10 mouse cellular contexts compared by ENCODE assay signal in genomic region chr13:111804951-111805673, GRCm38 (mm10). TPM values are rescaled to one million over a fixed set of nuclear protein-coding genes. Genes with fewer than 3 reads are reported as not detected.
DNase-seq lines count a peak whose midpoint lies in the region; ATAC-seq lines count a peak whose summit lies in the region.
"Had no signal": no experiment of that assay in that cellular context is flagged by ENCODE, and none has a peak within 500 bp of the region (broad histone marks: within the 10 kb centered on the region; RNA-seq: fewer than 3 reads in every experiment).

No protein-coding gene starts in this region.

- no peak for ATAC-seq in embryonic facial prominence, embryonic 13.5 days (ENCODE audit: insufficient number of reproducible peaks, insufficient read depth, low FRiP score, low TSS enrichment, low read depth)
- no peak for ATAC-seq in limb, embryonic 13.5 days (ENCODE audit: low FRiP score, low read depth)
- no peak for ATAC-seq in intestine, embryonic 15.5 days
- ATAC-seq in neural tube, embryonic 14.5 days (ENCODE audit: low read depth) = no peak

- no peaks in the 10 kb centered on the region for H3K27me3 ChIP-seq in embryonic facial prominence, embryonic 13.5 days
- H3K27me3 ChIP-seq in embryonic facial prominence, embryonic 10.5 days (replicated peaks; ENCODE audit: low read depth, poor library complexity, severe bottlenecking) = peaks cover 3% of the 10 kb centered on the region; the same call in 1 of the 2 replicates
- peaks cover 2% of the 10 kb centered on the region; the same call in 1 of the 2 replicates for H3K27me3 ChIP-seq in limb, embryonic 13.5 days
- peaks cover 5% of the 10 kb centered on the region; the same call in 1 of the 2 replicates for H3K27me3 ChIP-seq in limb, embryonic 10.5 days (ENCODE audit: low read depth, poor library complexity, severe bottlenecking)
- H3K27me3 ChIP-seq in intestine, embryonic 15.5 days (replicated peaks) = no peaks in the 10 kb centered on the region
- H3K27me3 ChIP-seq in neural tube, embryonic 14.5 days (ENCODE audit: control insufficient read depth, insufficient read depth, low read length) = no peaks in the 10 kb centered on the region

- H3K9me3 ChIP-seq in embryonic facial prominence, embryonic 13.5 days = no peaks in the 10 kb centered on the region
- no peaks in the 10 kb centered on the region for H3K9me3 ChIP-seq in embryonic facial prominence, embryonic 10.5 days
- H3K9me3 ChIP-seq in limb, embryonic 13.5 days = no peaks in the 10 kb centered on the region
- no peaks in the 10 kb centered on the region for H3K9me3 ChIP-seq in limb, embryonic 10.5 days (replicated peaks)
- H3K9me3 ChIP-seq in intestine, embryonic 15.5 days = no peaks in the 10 kb centered on the region
- H3K9me3 ChIP-seq in neural tube, embryonic 14.5 days (ENCODE audit: control insufficient read depth, low read length) = no peaks in the 10 kb centered on the region

- 63% methylated on average over 10 of the region's 10 CpGs for WGBS in embryonic facial prominence, embryonic 13.5 days
- WGBS in embryonic facial prominence, embryonic 10.5 days = 60% methylated on average over 10 of the region's 10 CpGs
- 62% methylated on average over 10 of the region's 10 CpGs for WGBS in limb, embryonic 13.5 days
- WGBS in limb, embryonic 10.5 days = 51% methylated on average over 10 of the region's 10 CpGs
- WGBS in intestine, embryonic 15.5 days = 23% methylated on average over 10 of the region's 10 CpGs
- 61% methylated on average over 10 of the region's 10 CpGs for WGBS in neural tube, embryonic 14.5 days

- H3K4me2 ChIP-seq in embryonic facial prominence, embryonic 13.5 days = peak overlapping the region; percentile 29; the same call in 1 of the 2 replicates
- peak overlapping the region; percentile 27; the same call in 1 of the 2 replicates for H3K4me2 ChIP-seq in limb, embryonic 13.5 days (replicated peaks)
- H3K4me2 ChIP-seq in intestine, embryonic 15.5 days (replicated peaks) = peak overlapping the region; percentile 49
- peak overlapping the region; percentile 23; the same call in 1 of the 2 replicates for H3K4me2 ChIP-seq in neural tube, embryonic 14.5 days (ENCODE audit: low read depth, low read length)

- 0 out of 2 replicates have a peak overlapping the region, but pooled peaks have one; percentile 19 for H3K27ac ChIP-seq in embryonic facial prominence, embryonic 13.5 days
- H3K27ac ChIP-seq in embryonic facial prominence, embryonic 10.5 days (replicated peaks) = no peak overlapping the region
- H3K27ac ChIP-seq in limb, embryonic 13.5 days = no peak overlapping the region
- no peak overlapping the region; the same call in 1 of the 2 replicates for H3K27ac ChIP-seq in limb, embryonic 10.5 days
- H3K27ac ChIP-seq in intestine, embryonic 15.5 days = peak overlapping the region; percentile 64
- no peak overlapping the region for H3K27ac ChIP-seq in neural tube, embryonic 14.5 days (ENCODE audit: low read depth, low read length)

- DNase-seq in embryonic facial prominence, embryonic 10.5 days (ENCODE audit: low spot score) = no peak
- no peak for DNase-seq in limb, embryonic 10.5 days (ENCODE audit: low spot score)
- DNase-seq in ovary, postnatal 14 days (ENCODE audit: low spot score) = no peak
- DNase-seq in c-Kit-positive CD71-positive TER-119-positive erythroid progenitor cells, embryonic 14.5 days (ENCODE audit: low spot score) = no peak
- DNase-seq: gastrocnemius, postnatal 10 days; right cerebral cortex, postnatal 25 days had no signal

- peaks cover 67% of the 10 kb centered on the region for H3K4me1 ChIP-seq in embryonic facial prominence, embryonic 13.5 days
- H3K4me1 ChIP-seq in embryonic facial prominence, embryonic 10.5 days = peaks cover 80% of the 10 kb centered on the region
- peaks cover 57% of the 10 kb centered on the region for H3K4me1 ChIP-seq in limb, embryonic 13.5 days
- peaks cover 79% of the 10 kb centered on the region for H3K4me1 ChIP-seq in limb, embryonic 10.5 days
- H3K4me1 ChIP-seq in intestine, embryonic 15.5 days (replicated peaks) = peaks cover 56% of the 10 kb centered on the region
- peaks cover 3% of the 10 kb centered on the region; the same call in 1 of the 2 replicates for H3K4me1 ChIP-seq in neural tube, embryonic 14.5 days (ENCODE audit: control insufficient read depth, insufficient read depth, low read length)

- no peak overlapping the region for H3K9ac ChIP-seq in embryonic facial prominence, embryonic 13.5 days
- no peak overlapping the region for H3K9ac ChIP-seq in limb, embryonic 13.5 days
- H3K9ac ChIP-seq in intestine, embryonic 15.5 days = no peak overlapping the region
- H3K9ac ChIP-seq in neural tube, embryonic 14.5 days (replicated peaks; ENCODE audit: low read depth, low read length) = no peak overlapping the region

- no peaks in the 10 kb centered on the region for H3K36me3 ChIP-seq in embryonic facial prominence, embryonic 13.5 days
- no peaks in the 10 kb centered on the region for H3K36me3 ChIP-seq in embryonic facial prominence, embryonic 10.5 days (replicated peaks)
- H3K36me3 ChIP-seq in limb, embryonic 13.5 days = no peaks in the 10 kb centered on the region
- no peaks in the 10 kb centered on the region for H3K36me3 ChIP-seq in limb, embryonic 10.5 days
- H3K36me3 ChIP-seq in intestine, embryonic 15.5 days = no peaks in the 10 kb centered on the region
- no peaks in the 10 kb centered on the region for H3K36me3 ChIP-seq in neural tube, embryonic 14.5 days (ENCODE audit: control insufficient read depth, insufficient read depth, low read length)

- no peak overlapping the region for H3K4me3 ChIP-seq in embryonic facial prominence, embryonic 13.5 days
- H3K4me3 ChIP-seq in embryonic facial prominence, embryonic 10.5 days = no peak overlapping the region
- no peak overlapping the region for H3K4me3 ChIP-seq in limb, embryonic 13.5 days
- no peak overlapping the region for H3K4me3 ChIP-seq in limb, embryonic 10.5 days
- 0 out of 2 replicates have a peak overlapping the region, but pooled peaks have one; percentile 7 for H3K4me3 ChIP-seq in intestine, embryonic 15.5 days (replicated peaks)
- no peak overlapping the region for H3K4me3 ChIP-seq in neural tube, embryonic 14.5 days (ENCODE audit: low read depth, low read length)

RNA-seq across cellular contexts. Expression of gene Map3k1, which starts 3.7 kb away (rescaled TPM):
- 16.1 and 20.5 TPM in 2 replicates for polyA plus RNA-seq in embryonic facial prominence, embryonic 13.5 days (2015; fragmentation: Nextera tagmentation; extraction: Ambion mirVana)
- polyA plus RNA-seq in embryonic facial prominence, embryonic 10.5 days (2016; fragmentation: Nextera tagmentation; extraction: Ambion mirVana) = 15.7 and 16.1 TPM in 2 replicates
- polyA plus RNA-seq in limb, embryonic 13.5 days (2015; fragmentation: Nextera tagmentation; extraction: Ambion mirVana) = 14.2 and 14.6 TPM in 2 replicates
- polyA plus RNA-seq in limb, embryonic 10.5 days (2016; fragmentation: Nextera tagmentation; extraction: Ambion mirVana) = 14.9 and 15.6 TPM in 2 replicates
- polyA plus RNA-seq in intestine, embryonic 15.5 days (2015; fragmentation: Nextera tagmentation; extraction: Ambion mirVana) = 22.3 and 24.1 TPM in 2 replicates
- polyA plus RNA-seq in neural tube, embryonic 14.5 days (2014; fragmentation: Nextera tagmentation; extraction: Ambion mirVana) = 14.8 and 16.4 TPM in 2 replicates

Comparison
In these comparisons a context has a peak if more than half of its experiments do, and no peak if none do; other contexts are left out.
1. H3K27ac ChIP-seq: peak in embryonic facial prominence, embryonic 13.5 days (single experiment) and intestine, embryonic 15.5 days (single experiment); none in embryonic facial prominence, embryonic 10.5 days (single experiment), limb, embryonic 13.5 days (single experiment), limb, embryonic 10.5 days (single experiment) and neural tube, embryonic 14.5 days (single experiment).
2. Peak in every context shown above with its lines, with median percentiles within 50 percentile points of each other: H3K4me2 ChIP-seq.